In the genomic region with DNA sequence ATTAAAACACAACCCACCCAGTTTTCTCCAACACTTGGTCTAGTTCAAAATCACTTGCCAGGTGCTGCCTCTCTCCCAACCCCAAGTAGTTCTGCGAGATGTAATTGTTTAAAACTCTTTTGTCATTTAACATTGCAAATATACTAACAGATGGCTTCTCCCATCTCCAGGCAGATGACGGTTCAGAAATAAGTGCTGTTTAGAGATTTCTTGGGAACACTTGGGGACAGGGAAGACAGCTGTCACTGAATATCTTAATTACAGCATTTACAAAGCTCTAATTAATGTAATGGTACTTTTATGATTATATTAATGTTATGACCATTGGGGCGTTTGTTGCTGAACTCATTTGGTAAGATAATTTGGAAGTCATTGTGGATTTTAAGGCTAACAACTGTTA, we compare ENCODE assay signal across 19 mouse cellular contexts.
DNase-seq lines count a peak whose midpoint lies in the region; ATAC-seq and TF ChIP-seq lines count a peak whose summit lies in the region.
"Had no signal": no experiment of that assay in that cellular context is flagged by ENCODE, and none has a peak within 500 bp of the region (broad histone marks: within the 10 kb centered on the region; RNA-seq: fewer than 3 reads in every experiment).

No protein-coding gene starts in this region.

- no peak overlapping the region for H3K4me3 ChIP-seq in hindbrain, postnatal 0 days (ENCODE audit: low read length)
- no peak overlapping the region for H3K4me3 ChIP-seq in hindbrain, embryonic 12.5 days
- H3K4me3 ChIP-seq: embryonic facial prominence, embryonic 12.5 days; erythroblast, embryonic 14.5 days; heart, adult 2 months; heart, embryonic 15.5 days; midbrain, embryonic 13.5 days had no signal

- TF ChIP-seq CTCF in hindbrain, postnatal 0 days (IDR thresholded peaks at IDR 0.05; ENCODE audit: low read depth): no peak

- intact Hi-C loops in heart, postnatal 14 days (cut with DNase I): no loop called here

- WGBS in hindbrain, postnatal 0 days: 46% methylated on average over 3 of the region's 3 CpGs
- WGBS in hindbrain, embryonic 12.5 days: 58% methylated on average over 3 of the region's 3 CpGs

- H3K36me3 ChIP-seq in hindbrain, postnatal 0 days (ENCODE audit: insufficient read depth, low read length): no peaks in the 10 kb centered on the region
- H3K36me3 ChIP-seq in hindbrain, embryonic 12.5 days: no peaks in the 10 kb centered on the region
- H3K36me3 ChIP-seq: embryonic facial prominence, embryonic 12.5 days; heart, embryonic 15.5 days; midbrain, embryonic 13.5 days had no signal

- no peaks in the 10 kb centered on the region for H3K9me3 ChIP-seq in hindbrain, postnatal 0 days (ENCODE audit: low read length)
- no peaks in the 10 kb centered on the region for H3K9me3 ChIP-seq in hindbrain, embryonic 12.5 days (replicated peaks)
- H3K9me3 ChIP-seq: embryonic facial prominence, embryonic 12.5 days; heart, embryonic 15.5 days; midbrain, embryonic 13.5 days had no signal

- H3K9ac ChIP-seq in hindbrain, postnatal 0 days (replicated peaks; ENCODE audit: low read length): no peak overlapping the region
- H3K9ac ChIP-seq in hindbrain, embryonic 12.5 days: no peak overlapping the region
- H3K9ac ChIP-seq: embryonic facial prominence, embryonic 12.5 days; heart, embryonic 15.5 days; midbrain, embryonic 13.5 days had no signal

- no peaks in the 10 kb centered on the region for H3K4me1 ChIP-seq in hindbrain, postnatal 0 days (ENCODE audit: insufficient read depth, low read length)
- no peaks in the 10 kb centered on the region for H3K4me1 ChIP-seq in hindbrain, embryonic 12.5 days
- H3K4me1 ChIP-seq: embryonic facial prominence, embryonic 12.5 days; heart, embryonic 15.5 days; midbrain, embryonic 13.5 days had no signal

- no peaks in the 10 kb centered on the region for H3K27me3 ChIP-seq in hindbrain, postnatal 0 days (ENCODE audit: insufficient read depth, low read length)
- H3K27me3 ChIP-seq in hindbrain, embryonic 12.5 days: no peaks in the 10 kb centered on the region
- H3K27me3 ChIP-seq: embryonic facial prominence, embryonic 12.5 days; heart, embryonic 15.5 days; midbrain, embryonic 13.5 days had no signal

- no peak overlapping the region for H3K27ac ChIP-seq in hindbrain, postnatal 0 days
- no peak overlapping the region for H3K27ac ChIP-seq in hindbrain, embryonic 12.5 days
- H3K27ac ChIP-seq: embryonic facial prominence, embryonic 12.5 days; heart, adult 2 months; heart, embryonic 15.5 days; midbrain, embryonic 13.5 days had no signal

- DNase-seq in hindbrain, postnatal 0 days (ENCODE audit: low spot score): peak; percentile 16
- DNase-seq in right cerebral cortex, postnatal 10 days (ENCODE audit: low spot score in 2 of 2): peak; percentile 21 to 25
- no peak for DNase-seq in right cerebral cortex, adult 18-20 months
- peak; percentile 5 to 12 for DNase-seq in layer of hippocampus, adult 8-10 months (ENCODE audit: low spot score in 2 of 2)
- no peak for DNase-seq in heart, postnatal 14 days
- DNase-seq in kidney, adult 11 months: no peak
- DNase-seq: cerebellum, adult 9-11 months; gastrocnemius, postnatal 25 days; heart, adult 2 months; kidney, postnatal 4 days; liver; lung, postnatal 10 days; thymus, postnatal 25 days had no signal

- 0 out of 2 replicates have a peak, but pooled peaks have one; percentile 38 for ATAC-seq in hindbrain, postnatal 0 days
- ATAC-seq in hindbrain, embryonic 12.5 days (ENCODE audit: low FRiP score): no peak
- ATAC-seq: inflammation-experienced regulatory T-cells, adult 6 months; midbrain, embryonic 13.5 days had no signal

- no peak overlapping the region for H3K4me2 ChIP-seq in hindbrain, postnatal 0 days (ENCODE audit: low read depth, low read length)
- no peak overlapping the region for H3K4me2 ChIP-seq in hindbrain, embryonic 12.5 days (replicated peaks)
- H3K4me2 ChIP-seq: embryonic facial prominence, embryonic 12.5 days; heart, embryonic 15.5 days; midbrain, embryonic 13.5 days had no signal

Comparison
In these comparisons a context has a peak if more than half of its experiments do, and no peak if none do; other contexts are left out.
1. DNase-seq: peak in hindbrain, postnatal 0 days (single experiment), right cerebral cortex, postnatal 10 days (2 of 2) and layer of hippocampus, adult 8-10 months (2 of 2); none in right cerebral cortex, adult 18-20 months (single experiment), heart, postnatal 14 days (0 of 2) and kidney, adult 11 months (single experiment).